Mouse (Mus musculus) testis, adult 2 months (tissue): ENCODE data around the gene Plcb2.

Experiments
- CTCF ChIP-seq: fragments of 200-500 bp; IDR thresholded peaks from 2 replicates; pipeline ENCODE4 v1.5.1; 2012; ENCODE audit warnings: low read depth, mild to moderate bottlenecking, inconsistent platforms, low read length, moderate library complexity; ENCODE audit not compliant: control insufficient read depth, insufficient read depth, insufficient replicate concordance
- POLR2A ChIP-seq: fragments of 200-500 bp; IDR thresholded peaks from 2 replicates; pipeline ENCODE4 v1.6.1; 2012; ENCODE audit warnings: low read depth, mild to moderate bottlenecking, inconsistent platforms, low read length, moderate library complexity; ENCODE audit not compliant: control insufficient read depth

DNA sequence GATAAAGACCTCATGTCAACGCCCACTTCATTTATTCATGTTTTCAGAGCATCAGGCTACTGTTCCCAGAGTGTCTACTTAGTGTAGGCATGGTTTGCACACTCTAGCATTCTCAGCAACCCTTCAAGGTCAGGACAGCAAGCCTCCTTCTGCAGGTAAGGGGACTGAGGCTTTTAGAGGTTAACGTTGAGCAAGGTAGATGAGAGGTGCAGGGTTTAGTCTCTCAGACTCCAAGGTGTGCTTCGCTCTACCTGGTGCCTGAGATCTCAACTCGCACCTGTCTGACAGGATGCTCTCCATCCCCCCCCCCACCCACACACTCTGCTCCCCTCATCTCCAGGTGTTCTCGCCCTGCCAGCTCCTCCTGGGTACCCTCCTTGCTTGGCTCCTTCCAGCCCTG lies 25.9 kb upstream of the Plcb2 start:
- TF ChIP-seq CTCF (no peak), POLR2A (no peak)
